Mouse (Mus musculus) MEL (cell line): ENCODE data around the gene Prss34.

Source experiments
- CTCF ChIP-seq, 3 experiments: IDR thresholded peaks in 2 of 3; conservative IDR thresholded peaks in 1 of 3; 2 replicates each; pipeline ENCODE4 v1.5.1; 2011 to 2012; ENCODE audit warnings: low read length in 3 of 3, low read depth in 2 of 3, mild to moderate bottlenecking in 2 of 3, improper control_type of control experiment in 1 of 3, inconsistent platforms in 1 of 3, mixed read lengths in 1 of 3, moderate library complexity in 1 of 3; ENCODE audit not compliant: control insufficient read depth in 1 of 3, insufficient read depth in 1 of 3, poor library complexity in 1 of 3, severe bottlenecking in 1 of 3
- EP300 ChIP-seq, 2 experiments: IDR thresholded peaks; 2 replicates each; pipeline ENCODE4 v1.6.1; 2011; ENCODE audit warnings: improper control_type of control experiment in 2 of 2, low read length in 2 of 2, low read depth in 1 of 2, mild to moderate bottlenecking in 1 of 2
- GATA1 ChIP-seq: IDR thresholded peaks from 2 replicates; pipeline ENCODE4 v1.6.1; 2011; ENCODE audit warnings: low read depth, low read length, improper control_type of control experiment
- KAT2A ChIP-seq: conservative IDR thresholded peaks from 2 replicates; pipeline ENCODE4 v1.6.1; 2012; ENCODE audit warnings: low read depth, low read length, improper control_type of control experiment, inconsistent platforms
- MAFK ChIP-seq: IDR thresholded peaks from 2 replicates; pipeline ENCODE4 v1.6.1; 2011; ENCODE audit warnings: low read depth, mild to moderate bottlenecking, low read length, improper control_type of control experiment, borderline replicate concordance
- TAL1 ChIP-seq: IDR thresholded peaks from 2 replicates; pipeline ENCODE4 v1.6.1; 2012; ENCODE audit warnings: mild to moderate bottlenecking, inconsistent platforms, low read length, moderate library complexity, mixed read lengths
- TBP ChIP-seq: IDR thresholded peaks from 2 replicates; pipeline ENCODE4 v1.8.0; 2011; ENCODE audit warnings: low read depth, low read length, improper control_type of control experiment
- USF2 ChIP-seq, 2 experiments: IDR thresholded peaks; 2 replicates each; pipeline ENCODE4 v1.6.1; 2011 to 2012; ENCODE audit warnings: improper control_type of control experiment in 2 of 2, low read length in 2 of 2, borderline replicate concordance in 1 of 2, inconsistent platforms in 1 of 2, low read depth in 1 of 2, mild to moderate bottlenecking in 1 of 2; ENCODE audit not compliant: insufficient read depth in 1 of 2

- TF ChIP-seq CTCF (IDR thresholded peaks at IDR 0.05 in 2 of 3, conservative IDR thresholded peaks at IDR 0.05 in 1 of 3; ENCODE audit: control insufficient read depth in 1 of 3, insufficient read depth in 1 of 3, low read depth in 2 of 3, low read length in 3 of 3, poor library complexity in 1 of 3, severe bottlenecking in 1 of 3): no peak
- TF ChIP-seq MAFK: no peak
- no peak for TF ChIP-seq TBP
- no peak for TF ChIP-seq KAT2A
- no peak for TF ChIP-seq TAL1
- no peak for TF ChIP-seq EP300 (IDR thresholded peaks at IDR 0.05; ENCODE audit: low read depth in 1 of 2, low read length in 2 of 2)
- TF ChIP-seq GATA1: no peak
- TF ChIP-seq USF2 (IDR thresholded peaks at IDR 0.05; ENCODE audit: borderline replicate concordance in 1 of 2, insufficient read depth in 1 of 2, low read depth in 1 of 2, low read length in 2 of 2): no peak
Observed at GRCm38 (mm10) chr17:25272326-25272725, 25.9 kb upstream of the Prss34 start.
